Mouse (Mus musculus): ENCODE data around the gene Hist1h4k. TPM values are rescaled to one million over a fixed set of nuclear protein-coding genes. Genes with fewer than 3 reads are reported as not detected.

Hist1h4k gene
- polyA plus RNA-seq, 1 experiment from 2014 or later: 6.4 TPM

DNA sequence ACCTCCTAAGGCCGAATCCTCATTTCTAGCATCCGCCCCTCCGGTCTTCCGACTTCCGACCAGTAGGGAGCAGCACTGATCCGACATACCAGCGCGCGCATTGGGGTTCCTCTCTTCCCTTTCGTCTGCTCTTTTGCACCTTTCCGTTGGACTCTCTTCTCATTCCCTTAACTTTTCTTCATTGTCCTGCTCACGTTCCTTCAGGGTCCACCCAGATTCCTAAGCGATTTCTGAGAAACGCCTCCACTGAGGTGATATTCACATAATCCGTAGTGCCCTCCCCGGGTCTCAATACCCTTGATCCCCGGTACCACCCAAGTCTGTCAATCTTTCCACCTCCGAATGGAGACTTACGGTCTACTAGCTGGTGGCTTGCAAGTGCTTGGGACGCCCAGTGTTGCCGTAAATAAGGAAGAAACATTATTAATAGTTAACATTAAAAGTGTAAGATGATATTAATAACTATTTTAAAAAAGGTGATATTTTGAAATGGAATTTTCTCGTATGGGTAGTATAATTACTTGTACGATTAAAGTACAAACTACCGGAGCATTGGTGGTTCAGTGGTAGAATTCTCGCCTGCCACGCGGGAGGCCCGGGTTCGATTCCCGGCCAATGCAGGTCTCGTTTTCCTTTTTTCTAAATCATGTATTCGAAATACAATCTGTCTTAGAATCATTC, 40.1 kb downstream of the Hist1h4k start:
- H3K4me1 ChIP-seq: peaks cover 8% of the 10 kb centered on the region
- WGBS: under 1% methylated on average over 32 of the region's 32 CpGs
- H3K27ac ChIP-seq (replicated peaks): peak overlapping the region; percentile 87
- H3K36me3 ChIP-seq: no peaks in the 10 kb centered on the region
- H3K9me3 ChIP-seq (replicated peaks): no peaks in the 10 kb centered on the region
- H3K27me3 ChIP-seq (ENCODE audit: low read depth, poor library complexity, severe bottlenecking): no peaks in the 10 kb centered on the region
- DNase-seq (ENCODE audit: low spot score): peak; percentile 87
- H3K4me3 ChIP-seq: peak overlapping the region; percentile 68

DNA sequence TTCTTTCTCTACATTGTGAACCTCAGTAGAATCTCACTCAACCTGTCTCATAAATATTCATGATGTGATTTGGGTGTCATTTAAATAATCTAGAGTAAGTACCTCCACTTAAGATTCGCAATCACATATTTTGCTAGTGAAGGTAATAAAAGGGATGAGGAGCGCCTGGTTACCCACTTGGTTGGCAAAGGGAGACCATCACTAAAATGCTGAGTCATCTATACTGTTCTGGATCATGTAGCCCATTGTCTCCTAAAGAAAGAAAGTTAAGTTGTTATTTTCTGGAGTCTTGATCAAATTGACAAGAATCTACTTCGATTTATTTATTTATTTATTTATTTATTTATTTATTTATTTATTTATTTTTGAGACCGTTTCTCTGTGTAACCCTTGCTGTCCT, 43.6 kb downstream of the Hist1h4k start:
- no peaks in the 10 kb centered on the region for H3K9me3 ChIP-seq (replicated peaks)
- 76% methylated on average over 4 of the region's 4 CpGs for WGBS
- DNase-seq (ENCODE audit: low spot score): no peak
- H3K36me3 ChIP-seq: no peaks in the 10 kb centered on the region
- H3K27ac ChIP-seq (replicated peaks): no peak overlapping the region
- H3K27me3 ChIP-seq (ENCODE audit: low read depth, poor library complexity, severe bottlenecking): no peaks in the 10 kb centered on the region
- H3K4me1 ChIP-seq: 0 out of 2 replicates have a peak, but pooled peaks cover 2% of the 10 kb centered on the region
- H3K4me3 ChIP-seq: no peak overlapping the region

Small RNAs within 50 kb of the gene (microRNA-seq; reads per million reads assigned to microRNA genes)
- gene Gm44346 (not detected), gene Gm44357 (not detected), gene Gm44367 (not detected), gene Gm44454 (1.8 reads per million)

Other genes with a start within 250 kb of the Hist1h4k start
- 4.6 and 5.1 TPM in 2 replicates for gene Gm11273, start 249.1 kb downstream of the Hist1h4k start, polyA plus RNA-seq (2016; fragmentation: Nextera tagmentation; extraction: Ambion mirVana)
- 5.3 and 7.1 TPM in 2 replicates for gene Zkscan8, start 219.4 kb downstream of the Hist1h4k start, polyA plus RNA-seq (2016; fragmentation: Nextera tagmentation; extraction: Ambion mirVana)
- gene Olfr1366, start 207.7 kb downstream of the Hist1h4k start, polyA plus RNA-seq (2016; fragmentation: Nextera tagmentation; extraction: Ambion mirVana): 0.11 and 0.15 TPM in 2 replicates
- gene Olfr1535, start 190.6 kb downstream of the Hist1h4k start, polyA plus RNA-seq (2016; fragmentation: Nextera tagmentation; extraction: Ambion mirVana): not detected in 2 replicates
- gene Olfr1364, start 168.7 kb downstream of the Hist1h4k start, polyA plus RNA-seq (2016; fragmentation: Nextera tagmentation; extraction: Ambion mirVana): not detected in 2 replicates
- gene Olfr1362, start 136.5 kb downstream of the Hist1h4k start, polyA plus RNA-seq (2016; fragmentation: Nextera tagmentation; extraction: Ambion mirVana): not detected in 2 replicates
- not detected in 2 replicates for gene Olfr11, start 108.0 kb downstream of the Hist1h4k start, polyA plus RNA-seq (2016; fragmentation: Nextera tagmentation; extraction: Ambion mirVana)
- gene Olfr1361, start 87.1 kb downstream of the Hist1h4k start, polyA plus RNA-seq (2016; fragmentation: Nextera tagmentation; extraction: Ambion mirVana): not detected in 2 replicates
- not detected in 2 replicates for gene Olfr1360, start 73.1 kb downstream of the Hist1h4k start, polyA plus RNA-seq (2016; fragmentation: Nextera tagmentation; extraction: Ambion mirVana)
- gene Olfr1359, start 52.4 kb downstream of the Hist1h4k start, polyA plus RNA-seq (2016; fragmentation: Nextera tagmentation; extraction: Ambion mirVana): not detected in 2 replicates
- 1.4 and 3.4 TPM in 2 replicates for gene Hist1h2bl, start 34.4 kb downstream of the Hist1h4k start, polyA plus RNA-seq (2016; fragmentation: Nextera tagmentation; extraction: Ambion mirVana)
- gene Hist1h2ai, start 34.1 kb downstream of the Hist1h4k start, polyA plus RNA-seq (2016; fragmentation: Nextera tagmentation; extraction: Ambion mirVana): 12.2 and 21.8 TPM in 2 replicates
- 8.9 and 11.3 TPM in 2 replicates for gene Hist1h3h, start 32.8 kb downstream of the Hist1h4k start, polyA plus RNA-seq (2016; fragmentation: Nextera tagmentation; extraction: Ambion mirVana)
- 5.2 and 7.5 TPM in 2 replicates for gene Hist1h2bm, start 28.5 kb downstream of the Hist1h4k start, polyA plus RNA-seq (2016; fragmentation: Nextera tagmentation; extraction: Ambion mirVana)
- 1.0 and 1.2 TPM in 2 replicates for gene Hist1h4j, start 15.4 kb downstream of the Hist1h4k start, polyA plus RNA-seq (2016; fragmentation: Nextera tagmentation; extraction: Ambion mirVana)
- 16.8 and 19.9 TPM in 2 replicates for gene Hist1h2ak, start 3.3 kb upstream of the Hist1h4k start, polyA plus RNA-seq (2016; fragmentation: Nextera tagmentation; extraction: Ambion mirVana)
- gene Hist1h2bn, start 3.6 kb upstream of the Hist1h4k start, polyA plus RNA-seq (2016; fragmentation: Nextera tagmentation; extraction: Ambion mirVana): 0.55 and 2.6 TPM in 2 replicates
- gene Hist1h1b, start 30.1 kb upstream of the Hist1h4k start, polyA plus RNA-seq (2016; fragmentation: Nextera tagmentation; extraction: Ambion mirVana): 31.5 and 37.7 TPM in 2 replicates
- 114 and 126 TPM in 2 replicates for gene Hist1h3i, start 32.9 kb upstream of the Hist1h4k start, polyA plus RNA-seq (2016; fragmentation: Nextera tagmentation; extraction: Ambion mirVana)
- 11.7 and 15.4 TPM in 2 replicates for gene Hist1h2an, start 36.7 kb upstream of the Hist1h4k start, polyA plus RNA-seq (2016; fragmentation: Nextera tagmentation; extraction: Ambion mirVana)
- gene Hist1h2bp, start 37.0 kb upstream of the Hist1h4k start, polyA plus RNA-seq (2016; fragmentation: Nextera tagmentation; extraction: Ambion mirVana): 3.9 and 4.2 TPM in 2 replicates
- gene Hist1h2bq, start 59.7 kb upstream of the Hist1h4k start, polyA plus RNA-seq (2016; fragmentation: Nextera tagmentation; extraction: Ambion mirVana): 15.4 and 17.4 TPM in 2 replicates
- 1.6 TPM in 1 of 2 replicates, not detected in the other for gene Hist1h2ao, start 60.0 kb upstream of the Hist1h4k start, polyA plus RNA-seq (2016; fragmentation: Nextera tagmentation; extraction: Ambion mirVana)
- gene Hist1h4m, start 61.2 kb upstream of the Hist1h4k start, polyA plus RNA-seq (2016; fragmentation: Nextera tagmentation; extraction: Ambion mirVana): not detected in 2 replicates
- gene Hist1h4n, start 81.7 kb upstream of the Hist1h4k start, polyA plus RNA-seq (2016; fragmentation: Nextera tagmentation; extraction: Ambion mirVana): 7.7 and 10.8 TPM in 2 replicates
- gene Hist1h2ap, start 83.0 kb upstream of the Hist1h4k start, polyA plus RNA-seq (2016; fragmentation: Nextera tagmentation; extraction: Ambion mirVana): 5,863 and 6,710 TPM in 2 replicates
- 15.6 and 19.0 TPM in 2 replicates for gene Hist1h2br, start 83.2 kb upstream of the Hist1h4k start, polyA plus RNA-seq (2016; fragmentation: Nextera tagmentation; extraction: Ambion mirVana)
- 23.8 and 24.8 TPM in 2 replicates for gene Zfp184, start 194.6 kb upstream of the Hist1h4k start, polyA plus RNA-seq (2016; fragmentation: Nextera tagmentation; extraction: Ambion mirVana)
- 0.11 TPM in 1 of 2 replicates, not detected in the other for gene Pom121l2, start 230.7 kb upstream of the Hist1h4k start, polyA plus RNA-seq (2016; fragmentation: Nextera tagmentation; extraction: Ambion mirVana)